Mouse (Mus musculus) limb, embryonic 14.5 days (tissue): Measurements from ENCODE around the gene Fam3b. TPM values are rescaled to one million over a fixed set of nuclear protein-coding genes. Genes with fewer than 3 reads are reported as not detected.

Experiments
- ATAC-seq: fragments of 200-750 bp; cut with Nextera tagmentation; 2 replicates; pipeline ENCODE4 v1.8.0; 2017; ENCODE audit warnings: low read depth, moderate number of reproducible peaks, moderate TSS enrichment; ENCODE audit not compliant: low FRiP score
- DNase-seq: peaks from one replicate; pipeline ENCODE4 v3.0.0-alpha.2; 2015; ENCODE audit warnings: low spot score
- H3K27ac ChIP-seq: fragments of 300-500 bp; sonication (generic); replicated peaks from 2 replicates; pipeline ENCODE4 v1.5.1; 2014; ENCODE audit warnings: low read depth, mild to moderate bottlenecking, low read length, moderate library complexity, mixed read lengths
- H3K27me3 ChIP-seq: fragments of 300-500 bp; sonication (generic); 2 replicates; pipeline ENCODE4 v1.6.1; 2014; ENCODE audit warnings: low read length, mixed read lengths; ENCODE audit not compliant: control insufficient read depth, insufficient read depth
- H3K36me3 ChIP-seq: fragments of 300-500 bp; sonication (generic); 2 replicates; pipeline ENCODE4 v1.6.1; 2014; ENCODE audit warnings: mild to moderate bottlenecking, low read length, moderate library complexity, mixed read lengths; ENCODE audit not compliant: control insufficient read depth, insufficient read depth
- H3K4me1 ChIP-seq: fragments of 300-500 bp; sonication (generic); 2 replicates; pipeline ENCODE4 v1.6.1; 2014; ENCODE audit warnings: antibody characterized with exemption, low read length, mixed read lengths; ENCODE audit not compliant: control insufficient read depth, insufficient read depth
- H3K4me2 ChIP-seq: fragments of 300-500 bp; sonication (generic); replicated peaks from 2 replicates; pipeline ENCODE4 v1.6.1; 2014; ENCODE audit warnings: low read depth, mild to moderate bottlenecking, low read length, moderate library complexity; ENCODE audit not compliant: severe bottlenecking
- H3K4me3 ChIP-seq: fragments of 300-500 bp; sonication (generic); replicated peaks from 2 replicates; pipeline ENCODE4 v1.5.1; 2014; ENCODE audit warnings: low read length
- H3K9ac ChIP-seq: fragments of 300-500 bp; sonication (generic); 2 replicates; pipeline ENCODE4 v1.6.1; 2014; ENCODE audit warnings: mild to moderate bottlenecking, low read depth, low read length, moderate library complexity; ENCODE audit not compliant: severe bottlenecking
- H3K9me3 ChIP-seq: fragments of 300-500 bp; sonication (generic); 2 replicates; pipeline ENCODE4 v1.6.1; 2016; ENCODE audit warnings: low read length; ENCODE audit not compliant: control insufficient read depth
- POLR2A ChIP-seq: fragments of 200-500 bp; IDR thresholded peaks from 2 replicates; pipeline ENCODE4 v1.8.0; 2012; ENCODE audit warnings: inconsistent platforms, mild to moderate bottlenecking, moderate library complexity, borderline replicate concordance; ENCODE audit not compliant: insufficient read depth, insufficient read length; ENCODE audit errors: extremely low read depth
- WGBS: fragments of 180-500 bp; shearing (Covaris S2); extraction: QIAGEN DNeasy Blood & Tissue Kit; methylation state at CpG from one replicate; pipeline ENCODE4 v1.1.7; 2014; 5-methylcytosine and 5-hydroxymethylcytosine counted together
- polyA plus RNA-seq, 2 experiments: library from polyadenylated mRNA; depleted of rRNA in 1 of 2; stranded (reverse) in 1 of 2; unstranded in 1 of 2; fragments of >200 nt; fragmentation: Nextera tagmentation in 1 of 2; extraction: Ambion mirVana in 1 of 2; gene quantifications; 2 replicates each; pipeline versions ENCODE4 v1.2.1 to v1.2.3; 2012 to 2014

Fam3b gene
- polyA plus RNA-seq, 2 experiments = not detected

DNA sequence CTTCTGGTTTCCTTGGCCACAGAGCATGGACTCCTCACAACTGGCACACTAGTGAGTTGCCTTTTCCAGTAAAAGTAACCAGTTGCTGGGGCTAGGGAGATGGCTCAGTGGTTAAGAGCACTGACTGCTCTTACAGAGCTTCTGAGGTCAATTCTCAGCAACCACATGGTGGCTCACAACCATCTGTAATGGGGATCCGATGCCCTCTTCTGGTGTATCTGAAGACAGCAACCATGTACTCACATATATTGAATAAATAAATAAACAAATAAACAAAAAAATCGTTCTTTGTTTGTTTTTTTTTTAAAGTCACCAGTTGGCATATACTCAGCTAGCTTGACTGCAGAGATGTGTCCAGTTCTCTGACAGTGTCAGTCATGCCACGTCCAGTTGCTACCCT, 1.7 kb upstream of the Fam3b start:
- 81% methylated on average over 3 of the region's 3 CpGs for WGBS
- Histone ChIP-seq H3K27ac (no peak overlapping the region), H3K9me3 (no peaks in the 10 kb centered on the region), H3K27me3 (no peaks in the 10 kb centered on the region), H3K9ac (no peak overlapping the region), H3K4me3 (no peak overlapping the region), H3K36me3 (no peaks in the 10 kb centered on the region), H3K4me2 (no peak overlapping the region), H3K4me1 (no peaks in the 10 kb centered on the region)
- no peak for TF ChIP-seq POLR2A
- DNase-seq (no peak), ATAC-seq (no peak)

DNA sequence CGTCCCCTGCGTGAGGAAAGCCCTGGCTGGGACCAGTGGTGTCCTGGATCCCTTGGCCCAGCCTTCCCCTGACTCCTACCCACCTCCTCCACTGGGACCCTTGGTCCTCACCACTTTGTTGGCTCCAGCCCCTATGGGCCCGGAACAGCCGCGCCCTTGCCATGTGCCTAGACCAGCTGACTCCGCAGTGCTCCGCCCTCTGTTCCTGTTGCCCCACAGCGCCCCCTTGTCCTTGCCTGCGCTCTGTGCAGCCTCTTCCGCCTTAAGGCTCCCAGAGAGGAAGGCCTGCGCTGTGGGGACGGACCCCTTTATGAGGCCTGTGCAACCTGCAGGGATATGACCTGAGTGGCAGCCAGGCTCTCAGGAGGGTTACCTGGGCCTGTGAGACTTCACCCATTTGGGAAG, 2.3 kb downstream of the Fam3b start:
- Histone ChIP-seq H3K36me3 (no peaks in the 10 kb centered on the region), H3K4me3 (no peak overlapping the region), H3K9me3 (no peaks in the 10 kb centered on the region), H3K27me3 (no peaks in the 10 kb centered on the region), H3K4me2 (no peak overlapping the region), H3K9ac (no peak overlapping the region), H3K27ac (no peak overlapping the region), H3K4me1 (0 out of 2 replicates have a peak, but pooled peaks cover 5% of the 10 kb centered on the region)
- 86% methylated on average over 12 of the region's 12 CpGs for WGBS
- DNase-seq (no peak), ATAC-seq (no peak)
- no peak for TF ChIP-seq POLR2A

DNA sequence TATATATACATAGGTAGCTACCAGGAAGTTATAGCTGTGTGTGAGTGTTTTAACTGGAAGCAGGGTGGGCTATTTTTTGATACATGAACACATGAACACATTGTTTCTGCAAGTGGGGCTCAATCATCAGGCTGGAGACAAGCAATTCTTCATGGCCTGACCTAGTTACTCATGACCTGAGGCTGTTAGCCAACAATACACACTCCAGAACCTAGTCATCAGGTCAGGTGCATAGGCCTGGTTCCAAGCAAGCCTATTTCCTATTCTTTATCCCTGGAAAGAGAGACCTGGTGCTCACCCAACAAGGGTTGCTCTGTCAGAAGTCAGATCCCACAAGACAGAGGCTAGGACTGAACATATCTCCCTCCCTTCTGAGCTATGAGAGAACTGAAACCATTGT, 3.1 kb downstream of the Fam3b start:
- ATAC-seq = no peak

DNA sequence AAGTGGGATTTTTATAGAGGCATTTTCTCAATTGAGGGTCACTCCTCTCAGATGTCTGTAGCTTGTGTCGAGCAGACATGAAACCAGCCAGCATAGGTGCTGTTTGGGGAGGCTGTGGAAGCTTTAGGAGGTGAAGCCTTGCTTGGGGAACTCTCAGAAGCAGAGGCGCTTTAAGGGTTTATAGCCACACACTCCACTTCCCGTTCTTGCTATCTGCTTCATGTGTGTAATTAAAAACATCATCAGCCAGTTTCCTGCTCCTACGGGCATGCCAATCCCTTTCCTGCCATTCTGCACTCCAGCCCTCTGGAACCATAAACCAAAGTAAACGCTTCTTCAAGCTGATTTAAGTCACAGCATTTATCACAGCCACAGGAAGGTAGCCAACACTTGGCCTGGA, 3.8 kb downstream of the Fam3b start:
- ATAC-seq (no peak), DNase-seq (no peak)
- Histone ChIP-seq H3K9ac (no peak overlapping the region), H3K4me3 (no peak overlapping the region), H3K9me3 (no peaks in the 10 kb centered on the region), H3K4me1 (0 out of 2 replicates have a peak, but pooled peaks cover 5% of the 10 kb centered on the region), H3K4me2 (no peak overlapping the region), H3K27ac (no peak overlapping the region), H3K27me3 (no peaks in the 10 kb centered on the region), H3K36me3 (no peaks in the 10 kb centered on the region)
- WGBS = 5% methylated on average over 5 of the region's 5 CpGs
- TF ChIP-seq POLR2A = no peak

More for the DNA sequence above, 3.1 kb downstream of the Fam3b start:
- Histone ChIP-seq H3K27me3 (no peaks in the 10 kb centered on the region), H3K4me3 (no peak overlapping the region), H3K36me3 (no peaks in the 10 kb centered on the region), H3K9me3 (no peaks in the 10 kb centered on the region), H3K4me1 (0 out of 2 replicates have a peak, but pooled peaks cover 5% of the 10 kb centered on the region), H3K4me2 (no peak overlapping the region), H3K27ac (no peak overlapping the region), H3K9ac (no peak overlapping the region)
- no peak for DNase-seq
- TF ChIP-seq POLR2A = no peak

DNA sequence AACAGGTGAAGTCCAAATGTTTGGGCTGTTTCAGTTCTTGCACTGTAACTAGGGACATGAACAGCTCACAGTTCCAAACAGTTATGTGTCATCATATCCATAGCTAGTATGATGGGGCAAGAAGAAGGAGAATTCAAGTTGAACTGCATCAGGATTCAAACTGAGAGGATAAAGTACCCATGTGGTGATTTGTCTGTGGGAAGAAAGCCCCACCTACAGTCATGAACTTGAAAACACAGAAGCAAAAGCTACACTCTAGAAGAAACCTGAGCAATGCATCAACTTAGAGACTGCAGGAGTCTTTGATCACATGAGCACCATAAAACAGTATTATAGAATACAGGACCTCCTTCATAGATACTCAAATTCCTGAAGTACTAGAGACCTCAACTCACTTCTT, 6.8 kb downstream of the Fam3b start:
- no peak for DNase-seq
- no peak overlapping the region for H3K27ac ChIP-seq
- no peak for TF ChIP-seq POLR2A
- no peak overlapping the region for H3K4me3 ChIP-seq
- H3K9ac ChIP-seq = no peak overlapping the region
- ATAC-seq = no peak
- no peak overlapping the region for H3K4me2 ChIP-seq
- 0 out of 2 replicates have a peak, but pooled peaks cover 5% of the 10 kb centered on the region for H3K4me1 ChIP-seq
- H3K36me3 ChIP-seq = no peaks in the 10 kb centered on the region
- no peaks in the 10 kb centered on the region for H3K9me3 ChIP-seq
- no peaks in the 10 kb centered on the region for H3K27me3 ChIP-seq

DNA sequence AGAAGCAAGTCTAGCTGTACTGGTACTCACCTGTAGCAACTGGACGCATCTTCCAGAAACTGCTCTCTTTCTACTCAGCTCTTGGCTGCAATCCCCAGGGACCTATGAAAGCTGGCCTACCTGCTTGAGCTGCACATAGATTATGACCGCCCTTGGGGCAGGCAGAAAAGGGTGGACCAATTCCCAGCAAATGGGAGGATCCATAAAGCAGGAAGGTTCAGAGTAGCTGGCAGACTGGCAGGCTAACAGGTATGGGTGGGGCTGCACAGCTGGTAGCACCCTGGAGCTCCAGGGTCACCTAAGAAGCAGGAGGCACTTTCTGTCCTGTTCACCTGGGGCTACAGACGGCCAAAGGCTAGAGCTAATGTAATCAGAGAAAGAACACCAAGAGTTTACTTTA, 9.8 kb downstream of the Fam3b start:
- Histone ChIP-seq H3K4me2 (no peak overlapping the region), H3K27ac (no peak overlapping the region), H3K4me3 (no peak overlapping the region), H3K27me3 (no peaks in the 10 kb centered on the region), H3K4me1 (no peaks in the 10 kb centered on the region), H3K36me3 (no peaks in the 10 kb centered on the region), H3K9me3 (no peaks in the 10 kb centered on the region), H3K9ac (no peak overlapping the region)
- DNase-seq (no peak), ATAC-seq (no peak)
- 74% methylated on average over 3 of the region's 3 CpGs for WGBS
- no peak for TF ChIP-seq POLR2A
